Mouse (Mus musculus) gastrocnemius, postnatal 4 days (tissue): ENCODE measurements around the gene Gdpd5. TPM values are rescaled to one million over a fixed set of nuclear protein-coding genes. Genes with fewer than 3 reads are reported as not detected.

Experiments
- DNase-seq, 2 experiments: peaks; one replicate each; pipeline ENCODE4 v3.0.0; 2021 to 2022; ENCODE audit warnings: low spot score in 2 of 2, mixed read lengths in 2 of 2
- total RNA-seq, 2 experiments: library from RNA; stranded (reverse); gene quantifications; 2 replicates each; pipeline ENCODE4 v1.2.3; 2021

The Gdpd5 gene
- total RNA-seq, 2 experiments from 2014 or later: 17.1 to 19.2 TPM

DNA sequence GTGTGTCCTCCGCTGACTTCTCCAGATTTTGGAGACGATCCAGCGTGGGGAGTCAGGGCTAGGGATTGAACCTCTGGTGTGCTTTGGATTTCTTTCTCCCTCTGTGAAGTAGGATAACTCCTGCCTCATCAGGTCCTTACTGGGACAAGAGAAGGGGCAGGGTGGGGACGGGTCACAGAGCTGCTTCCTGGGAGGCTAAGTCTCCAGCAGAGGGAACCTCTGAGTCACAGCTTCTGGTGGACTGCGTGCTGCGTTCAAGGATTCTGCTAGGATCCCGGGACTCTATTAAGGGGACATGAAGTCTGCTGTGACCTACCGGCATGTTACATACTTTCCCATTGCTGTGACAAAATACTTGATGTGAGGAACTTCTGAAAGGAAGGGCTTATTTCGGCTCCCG, 57.7 kb downstream of the Gdpd5 start:
- DNase-seq: no peak

DNA sequence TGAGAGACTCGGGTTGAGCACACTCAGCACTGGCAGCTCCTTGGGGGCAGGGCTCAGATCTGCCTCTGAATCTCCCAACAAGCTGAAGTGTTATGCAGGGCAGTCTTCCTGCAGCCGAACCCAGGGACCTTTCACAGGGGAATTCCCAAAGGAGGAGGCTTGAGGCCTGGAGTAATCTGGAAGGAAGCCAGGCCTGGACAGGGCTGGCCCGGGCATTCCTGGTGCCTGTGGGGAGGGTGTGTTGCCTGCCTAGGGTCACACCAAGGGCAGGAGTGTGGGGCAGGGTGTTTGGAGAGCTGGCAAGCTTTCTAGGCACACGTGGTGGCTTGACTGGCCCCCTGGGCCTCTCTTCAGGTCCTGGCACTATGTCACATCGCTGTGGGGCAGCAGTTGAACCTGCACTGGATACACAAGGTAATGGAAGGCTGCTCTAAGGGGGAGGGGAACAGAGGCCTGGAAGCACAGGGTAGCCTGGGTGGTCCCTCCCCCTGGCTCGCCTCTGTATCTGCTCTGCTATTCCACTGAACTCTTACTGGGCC, 60.4 kb downstream of the Gdpd5 start:
- peak in 1 of 2 experiments; percentile 39 for DNase-seq

GRCm38 (mm10) chr7:99443164-99443563, 62.0 kb downstream of the Gdpd5 start:
- DNase-seq: no peak

GRCm38 (mm10) chr7:99444012-99444411, 62.8 kb downstream of the Gdpd5 start:
- no peak for DNase-seq

DNA sequence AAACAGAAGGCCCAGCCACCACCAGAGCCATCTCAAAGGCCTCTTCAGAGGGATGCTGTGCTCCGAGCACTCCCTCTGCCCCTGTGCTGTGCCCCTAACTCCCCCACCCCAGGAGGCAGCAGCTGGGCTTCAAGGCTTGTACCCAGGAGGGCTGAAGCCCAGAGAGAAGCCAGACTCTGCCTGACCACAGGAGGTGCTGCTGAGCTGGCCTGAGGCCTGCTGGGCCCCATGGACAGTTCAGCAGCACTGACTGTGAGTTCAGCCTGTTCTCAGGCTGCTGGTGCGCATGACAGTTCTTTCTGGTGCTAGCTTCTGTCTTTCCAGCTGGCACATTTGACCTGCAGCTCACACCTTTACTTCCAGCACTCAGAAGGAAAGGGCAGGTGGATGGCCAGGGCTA, 64.6 kb downstream of the Gdpd5 start:
- no peak for DNase-seq

DNA sequence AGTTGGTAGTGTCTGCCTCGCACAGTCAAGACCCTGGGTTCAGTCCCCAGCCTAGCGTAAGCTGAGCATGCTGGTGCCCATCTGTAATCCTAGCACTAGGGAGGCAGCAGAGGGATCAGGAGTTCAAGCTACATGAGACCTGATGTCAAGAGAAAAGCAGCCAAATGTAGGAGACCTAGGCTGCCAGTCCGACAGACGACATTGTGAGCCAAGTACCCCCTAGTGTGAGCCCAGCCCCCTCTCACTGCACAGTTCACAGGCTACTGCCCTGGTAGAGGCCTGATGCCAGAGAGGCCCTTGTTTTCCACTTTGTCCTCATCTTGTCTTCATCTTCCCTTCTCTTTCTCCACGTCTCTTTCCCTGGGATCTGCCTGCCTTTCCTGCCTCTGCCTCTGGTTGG, 66.1 kb downstream of the Gdpd5 start:
- DNase-seq: no peak

- DNase-seq: no peak
Observed at GRCm38 (mm10) chr7:99448619-99449018, 67.4 kb downstream of the Gdpd5 start.

DNA sequence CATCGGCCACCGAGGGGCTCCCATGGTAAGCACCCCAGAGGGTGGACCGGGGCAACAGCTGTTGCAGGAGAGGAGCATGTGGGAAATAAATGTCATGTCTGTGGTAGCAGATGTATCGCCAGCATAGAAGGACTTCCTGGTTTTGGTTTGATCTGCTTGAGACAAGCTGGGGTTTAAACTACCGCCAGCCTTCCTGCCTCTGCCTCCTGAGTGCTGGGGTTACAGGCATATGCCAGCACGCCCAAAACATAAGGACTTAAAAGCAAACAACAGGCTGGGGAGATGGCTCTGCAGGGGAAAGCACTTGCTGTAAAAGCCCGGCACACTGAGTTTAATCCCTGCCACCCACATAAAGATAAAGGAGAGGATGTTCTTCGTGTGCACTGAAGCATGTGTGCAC, 67.8 kb downstream of the Gdpd5 start:
- DNase-seq: no peak

DNA sequence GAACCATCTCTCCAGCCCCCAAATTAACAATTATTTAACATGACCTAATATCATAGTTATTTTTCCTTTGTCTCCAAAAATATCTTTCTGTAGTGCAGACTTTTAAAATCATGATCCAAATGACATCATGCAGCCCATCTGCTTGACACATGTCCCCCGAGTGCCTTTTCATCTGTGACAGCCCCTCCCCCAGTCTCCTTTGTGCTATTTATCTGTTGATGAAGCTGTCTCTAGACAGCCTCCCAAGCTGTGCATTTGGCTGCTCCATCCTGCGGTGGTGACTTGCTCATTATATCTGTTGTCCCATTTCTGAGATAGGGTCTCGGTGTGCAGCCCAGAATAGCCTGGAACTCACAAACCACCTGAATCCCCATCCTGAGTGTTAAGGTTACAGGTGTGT, 68.5 kb downstream of the Gdpd5 start:
- DNase-seq: no peak

- DNase-seq: peak in 1 of 2 experiments; percentile 63
Observed at GRCm38 (mm10) chr7:99450703-99451102, 69.5 kb downstream of the Gdpd5 start.

- no peak for DNase-seq
Observed at GRCm38 (mm10) chr7:99452859-99453258, 71.6 kb downstream of the Gdpd5 start.

DNA sequence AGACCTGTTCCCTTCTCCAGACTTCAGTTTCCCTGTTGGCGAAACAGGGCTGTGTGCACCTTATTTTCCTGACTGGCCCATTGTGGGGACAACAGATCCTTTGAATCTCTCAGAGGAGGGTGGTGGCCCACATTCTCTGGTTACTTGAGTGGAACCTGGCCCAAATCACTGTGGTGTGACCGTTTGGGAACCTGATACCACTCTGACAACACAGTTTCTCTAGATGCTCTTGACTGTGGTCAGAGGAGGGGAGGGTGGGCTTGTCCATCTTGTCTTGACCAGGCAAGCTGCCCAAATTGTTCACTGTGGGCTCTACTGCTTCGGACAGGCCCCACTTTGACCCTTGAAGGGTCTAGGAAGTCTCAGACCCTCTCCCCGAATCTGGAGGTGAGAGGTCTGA, 72.8 kb downstream of the Gdpd5 start:
- DNase-seq: no peak

- no peak for DNase-seq
Observed at GRCm38 (mm10) chr7:99458849-99459248, 77.6 kb downstream of the Gdpd5 start.

- no peak for DNase-seq
Observed at GRCm38 (mm10) chr7:99459888-99460652, 78.9 kb downstream of the Gdpd5 start.

- no peak for DNase-seq
Observed at GRCm38 (mm10) chr7:99463120-99463519, 81.9 kb downstream of the Gdpd5 start.

- DNase-seq: no peak
Observed at GRCm38 (mm10) chr7:99465811-99466210, 84.6 kb downstream of the Gdpd5 start, which contains the start of gene Klhl35. TSS of gene Klhl35 (plus strand) at chr7:99466004.

GRCm38 (mm10) chr7:99467916-99468282, 86.7 kb downstream of the Gdpd5 start:
- DNase-seq: peak in 1 of 2 experiments; percentile 50

- peak; percentile 59 to 81 for DNase-seq
Observed at GRCm38 (mm10) chr7:99468283-99469132, 87.3 kb downstream of the Gdpd5 start.

DNA sequence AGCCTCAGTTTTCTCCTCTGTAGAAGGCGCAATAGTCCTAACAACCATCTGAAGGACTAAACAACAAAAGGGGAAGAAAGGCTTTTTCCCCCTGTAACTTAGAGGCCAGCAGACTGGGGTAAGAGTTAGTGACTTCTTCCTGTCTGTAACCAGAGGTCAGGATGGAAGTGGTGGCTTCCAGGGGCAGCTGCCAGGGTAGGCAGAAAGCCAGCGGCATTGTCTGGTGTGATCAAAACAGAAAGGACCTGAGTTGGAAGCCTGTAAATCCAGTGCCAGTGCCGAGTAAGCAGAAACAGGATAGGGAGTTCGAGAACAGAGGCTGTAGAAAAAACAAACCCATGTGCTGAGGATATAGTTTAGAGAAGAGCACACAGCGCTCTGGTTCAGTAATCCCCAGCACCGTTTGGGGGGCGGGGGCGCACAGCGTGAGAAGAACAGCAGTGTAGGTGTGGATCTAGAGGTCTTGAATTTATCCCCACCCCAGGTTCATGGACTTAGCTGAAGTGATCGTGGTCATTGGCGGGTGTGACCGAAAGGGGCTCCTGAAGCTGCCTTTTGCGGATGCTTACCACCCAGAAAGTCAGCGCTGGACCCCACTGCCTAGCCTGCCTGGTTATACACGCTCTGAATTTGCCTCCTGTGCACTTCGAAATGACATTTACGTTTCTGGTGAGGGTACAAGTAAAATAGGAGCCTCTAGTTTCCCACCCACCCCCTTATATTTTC, 88.6 kb downstream of the Gdpd5 start:
- DNase-seq: no peak

DNA sequence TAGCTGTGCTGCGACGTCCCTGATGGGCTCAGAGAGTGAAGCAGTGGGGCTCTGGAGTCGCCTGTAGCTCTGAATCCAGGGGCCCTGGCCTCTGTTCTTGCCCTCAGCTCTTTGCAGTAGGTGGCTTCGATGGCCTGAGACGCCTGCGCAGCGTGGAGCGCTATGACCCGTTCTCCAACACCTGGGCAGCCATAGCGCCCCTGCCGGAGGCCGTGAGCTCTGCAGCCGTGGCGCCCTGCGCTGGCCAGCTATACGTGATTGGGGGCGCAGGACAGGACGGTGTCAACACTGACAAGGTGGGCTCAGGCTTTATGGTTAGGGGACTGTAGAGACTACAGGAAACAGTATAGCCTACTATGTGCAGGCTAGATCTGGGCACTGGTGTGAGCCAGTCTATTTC, 90.4 kb downstream of the Gdpd5 start:
- DNase-seq: no peak

DNA sequence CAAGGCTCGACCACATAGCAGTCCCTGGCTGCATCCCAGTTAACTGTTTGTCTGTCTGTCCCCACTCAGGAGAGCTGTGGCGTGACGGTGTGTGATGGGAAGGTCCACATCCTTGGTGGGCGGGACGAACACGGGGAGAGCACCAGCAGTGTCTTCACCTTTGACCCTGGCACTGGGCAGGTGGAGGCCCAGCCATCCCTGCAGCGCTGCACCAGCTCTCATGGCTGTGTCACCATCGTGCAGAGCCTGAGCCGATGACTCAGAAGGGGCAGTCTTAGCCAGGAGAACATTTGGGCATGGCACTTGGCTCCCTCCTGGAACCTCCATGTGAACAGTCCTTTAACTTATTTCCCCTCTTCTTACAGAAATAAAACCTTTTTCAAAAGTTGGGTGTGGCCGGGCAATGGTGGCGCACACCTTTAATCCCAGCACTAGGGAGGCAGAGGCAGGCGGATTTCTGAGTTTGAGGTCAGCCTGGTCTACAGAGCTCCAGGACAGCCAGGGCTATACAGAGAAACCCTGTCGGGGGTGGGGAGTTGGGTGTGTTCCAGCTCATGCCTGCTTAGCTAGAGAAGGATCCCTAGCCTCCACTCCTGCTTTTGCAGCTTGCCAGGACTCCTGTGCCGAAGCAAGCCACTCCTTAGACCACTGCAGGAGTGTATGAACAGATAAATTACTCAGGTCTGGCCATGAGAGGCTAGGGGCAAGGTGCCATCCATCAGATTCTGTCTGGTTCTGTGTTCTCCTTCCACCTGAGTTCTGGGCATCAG, 92.6 kb downstream of the Gdpd5 start:
- DNase-seq: no peak
